27 mouse cellular contexts compared by ENCODE assay signal in genomic region chr6:51390505-51390904, GRCm38 (mm10). TPM values are rescaled to one million over a fixed set of nuclear protein-coding genes. Genes with fewer than 3 reads are reported as not detected.
DNase-seq lines count a peak whose midpoint lies in the region; ATAC-seq and TF ChIP-seq lines count a peak whose summit lies in the region.
"Had no signal": no experiment of that assay in that cellular context is flagged by ENCODE, and none has a peak within 500 bp of the region (broad histone marks: within the 10 kb centered on the region; RNA-seq: fewer than 3 reads in every experiment).

No protein-coding gene starts in this region.

- H3K9me3 ChIP-seq in forebrain, embryonic 10.5 days, result no peaks in the 10 kb centered on the region
- no peaks in the 10 kb centered on the region for H3K9me3 ChIP-seq in forebrain, embryonic 11.5 days (ENCODE audit: control insufficient read depth, low read length)
- H3K9me3 ChIP-seq in embryonic facial prominence, embryonic 10.5 days, result no peaks in the 10 kb centered on the region
- no peaks in the 10 kb centered on the region for H3K9me3 ChIP-seq in limb, embryonic 14.5 days (ENCODE audit: control insufficient read depth, low read length)
- no peaks in the 10 kb centered on the region for H3K9me3 ChIP-seq in hindbrain, embryonic 13.5 days
- H3K9me3 ChIP-seq: forebrain, embryonic 15.5 days; G1E; heart, embryonic 13.5 days; lung, embryonic 15.5 days; midbrain, embryonic 15.5 days had no signal

- no peak overlapping the region for H3K4me2 ChIP-seq in forebrain, embryonic 11.5 days (ENCODE audit: low read depth, low read length, severe bottlenecking)
- H3K4me2 ChIP-seq in limb, embryonic 14.5 days (replicated peaks; ENCODE audit: low read depth, low read length, severe bottlenecking), result peak overlapping the region; percentile 15; the same call in 1 of the 2 replicates
- no peak overlapping the region for H3K4me2 ChIP-seq in hindbrain, embryonic 13.5 days
- H3K4me2 ChIP-seq: forebrain, embryonic 15.5 days; heart, embryonic 13.5 days; liver, embryonic 11.5 days; lung, embryonic 15.5 days; midbrain, embryonic 15.5 days had no signal

- 0 out of 2 replicates have a peak overlapping the region, but pooled peaks have one; percentile 15 for H3K27ac ChIP-seq in forebrain, embryonic 10.5 days
- no peak overlapping the region for H3K27ac ChIP-seq in forebrain, embryonic 11.5 days (ENCODE audit: low read depth, low read length)
- peak overlapping the region; percentile 35; the same call in 1 of the 2 replicates for H3K27ac ChIP-seq in embryonic facial prominence, embryonic 10.5 days (replicated peaks)
- H3K27ac ChIP-seq in limb, embryonic 14.5 days (replicated peaks; ENCODE audit: low read depth, low read length), result peak overlapping the region; percentile 19; the same call in 1 of the 2 replicates
- no peak overlapping the region for H3K27ac ChIP-seq in hindbrain, embryonic 13.5 days
- H3K27ac ChIP-seq: forebrain, embryonic 15.5 days; gastrocnemius, adult 2 months; heart, adult 2 months; heart, embryonic 13.5 days; layer of hippocampus, adult 2 months; left cerebral cortex, adult 2 months; lung, embryonic 15.5 days; midbrain, embryonic 15.5 days had no signal

- no peak for TF ChIP-seq POLR2A in limb, embryonic 14.5 days (IDR thresholded peaks at IDR 0.05; ENCODE audit: borderline replicate concordance, extremely low read depth, insufficient read depth, insufficient read length)

- H3K4me3 ChIP-seq in forebrain, embryonic 10.5 days, result no peak overlapping the region
- H3K4me3 ChIP-seq in forebrain, embryonic 11.5 days (ENCODE audit: low read depth, low read length), result no peak overlapping the region
- H3K4me3 ChIP-seq in embryonic facial prominence, embryonic 10.5 days, result no peak overlapping the region
- H3K4me3 ChIP-seq in limb, embryonic 14.5 days (replicated peaks; ENCODE audit: low read length), result no peak overlapping the region
- no peak overlapping the region for H3K4me3 ChIP-seq in hindbrain, embryonic 13.5 days
- H3K4me3 ChIP-seq: forebrain, embryonic 15.5 days; gastrocnemius, adult 2 months; heart, adult 2 months; heart, embryonic 13.5 days; layer of hippocampus, adult 2 months; left cerebral cortex, adult 2 months; lung, embryonic 15.5 days; midbrain, embryonic 15.5 days had no signal

- H3K4me1 ChIP-seq in forebrain, embryonic 10.5 days, result peaks cover 23% of the 10 kb centered on the region
- H3K4me1 ChIP-seq in forebrain, embryonic 11.5 days (replicated peaks; ENCODE audit: control insufficient read depth, insufficient read depth, low read length), result no peaks in the 10 kb centered on the region
- H3K4me1 ChIP-seq in embryonic facial prominence, embryonic 10.5 days, result peaks cover 28% of the 10 kb centered on the region
- peaks cover 13% of the 10 kb centered on the region for H3K4me1 ChIP-seq in limb, embryonic 14.5 days (ENCODE audit: control insufficient read depth, insufficient read depth, low read length)
- H3K4me1 ChIP-seq in hindbrain, embryonic 13.5 days (replicated peaks), result no peaks in the 10 kb centered on the region
- H3K4me1 ChIP-seq: heart, embryonic 13.5 days; midbrain, embryonic 15.5 days had no signal

- WGBS in forebrain, embryonic 10.5 days, result 63% methylated on average over 11 of the region's 11 CpGs
- 72% methylated on average over 11 of the region's 11 CpGs for WGBS in forebrain, embryonic 11.5 days
- 46% methylated on average over 11 of the region's 11 CpGs for WGBS in embryonic facial prominence, embryonic 10.5 days
- WGBS in limb, embryonic 14.5 days, result 11% methylated on average over 11 of the region's 11 CpGs
- WGBS in hindbrain, embryonic 13.5 days, result 78% methylated on average over 11 of the region's 11 CpGs

- no peaks in the 10 kb centered on the region for H3K36me3 ChIP-seq in forebrain, embryonic 10.5 days (replicated peaks)
- no peaks in the 10 kb centered on the region for H3K36me3 ChIP-seq in forebrain, embryonic 11.5 days (ENCODE audit: control insufficient read depth, insufficient read depth, low read length)
- no peaks in the 10 kb centered on the region for H3K36me3 ChIP-seq in embryonic facial prominence, embryonic 10.5 days (replicated peaks)
- H3K36me3 ChIP-seq in limb, embryonic 14.5 days (ENCODE audit: control insufficient read depth, insufficient read depth, low read length), result no peaks in the 10 kb centered on the region
- no peaks in the 10 kb centered on the region for H3K36me3 ChIP-seq in hindbrain, embryonic 13.5 days
- H3K36me3 ChIP-seq: forebrain, embryonic 15.5 days; G1E; heart, embryonic 13.5 days; lung, embryonic 15.5 days; midbrain, embryonic 15.5 days had no signal

- DNase-seq in forebrain, embryonic 10.5 days (ENCODE audit: extremely low spot score, low spot score), result no peak
- DNase-seq in forebrain, embryonic 11.5 days (ENCODE audit: low spot score), result no peak
- DNase-seq in embryonic facial prominence, embryonic 10.5 days (ENCODE audit: low spot score), result peak; percentile 46
- peak; percentile 58 for DNase-seq in forelimb bud, embryonic 11.5 days (ENCODE audit: low read depth, low spot score)
- peak; percentile 29 for DNase-seq in limb, embryonic 14.5 days (ENCODE audit: low spot score)
- no peak for DNase-seq in heart, postnatal 36 days
- DNase-seq: adrenal gland, adult 8-10 months; cerebellum, adult 9-10 months; cerebellum, postnatal 36 days; gastrocnemius, adult 2 months; heart, adult 2 months; heart, postnatal 10 days; kidney, adult 8-10 months; kidney, postnatal 25 days; right cerebral cortex, postnatal 25 days; spleen, adult 18-20 months; thymus, postnatal 14 days had no signal

- no peaks in the 10 kb centered on the region for H3K27me3 ChIP-seq in forebrain, embryonic 10.5 days (ENCODE audit: poor library complexity, severe bottlenecking)
- H3K27me3 ChIP-seq in forebrain, embryonic 11.5 days (ENCODE audit: control insufficient read depth, insufficient read depth, low read length), result no peaks in the 10 kb centered on the region
- no peaks in the 10 kb centered on the region for H3K27me3 ChIP-seq in embryonic facial prominence, embryonic 10.5 days (replicated peaks; ENCODE audit: low read depth, poor library complexity, severe bottlenecking)
- no peaks in the 10 kb centered on the region for H3K27me3 ChIP-seq in limb, embryonic 14.5 days (ENCODE audit: control insufficient read depth, insufficient read depth, low read length)
- H3K27me3 ChIP-seq in hindbrain, embryonic 13.5 days, result no peaks in the 10 kb centered on the region
- H3K27me3 ChIP-seq: forebrain, embryonic 15.5 days; heart, embryonic 13.5 days; lung, embryonic 15.5 days; midbrain, embryonic 15.5 days had no signal

- ATAC-seq in forebrain, embryonic 11.5 days (replicated peaks; ENCODE audit: low FRiP score), result no peak
- ATAC-seq in limb, embryonic 14.5 days (ENCODE audit: low FRiP score, low read depth), result peak; percentile 39; the same call in 1 of the 2 replicates
- no peak for ATAC-seq in hindbrain, embryonic 13.5 days (ENCODE audit: low FRiP score)
- ATAC-seq: forebrain, embryonic 15.5 days; intestine, embryonic 16.5 days; midbrain, embryonic 15.5 days had no signal

- intact Hi-C loops in heart, postnatal 36 days (cut with DNase I), result loop anchor here (5.0 kb wide), 1 partner anchor 42 kb away; the partner anchor contains the start of gene Nfe2l3

- H3K9ac ChIP-seq in forebrain, embryonic 11.5 days (ENCODE audit: low read length), result no peak overlapping the region
- H3K9ac ChIP-seq in limb, embryonic 14.5 days (ENCODE audit: low read depth, low read length, severe bottlenecking), result no peak overlapping the region
- no peak overlapping the region for H3K9ac ChIP-seq in hindbrain, embryonic 13.5 days
- H3K9ac ChIP-seq: forebrain, embryonic 15.5 days; heart, embryonic 13.5 days; lung, embryonic 15.5 days; midbrain, embryonic 15.5 days had no signal

RNA-seq across cellular contexts. Expression of gene Nfe2l3, which starts 42.0 kb away (rescaled TPM):
- polyA plus RNA-seq in forebrain, embryonic 10.5 days (2016; fragmentation: Nextera tagmentation; extraction: Ambion mirVana), result 0.48 and 0.89 TPM in 2 replicates
- polyA plus RNA-seq in forebrain, embryonic 11.5 days (2014; fragmentation: Nextera tagmentation; extraction: Ambion mirVana), result 1.1 and 1.5 TPM in 2 replicates
- 1.3 and 1.6 TPM in 2 replicates for polyA plus RNA-seq in embryonic facial prominence, embryonic 10.5 days (2016; fragmentation: Nextera tagmentation; extraction: Ambion mirVana)
- 2.4 TPM in 2 replicates for polyA plus RNA-seq in limb, embryonic 14.5 days (2012; rRNA removed)
- 2.4 and 4.0 TPM in 2 replicates for polyA plus RNA-seq in limb, embryonic 14.5 days (2014; fragmentation: Nextera tagmentation; extraction: Ambion mirVana)
- 4.0 and 5.0 TPM in 2 replicates for polyA plus RNA-seq in hindbrain, embryonic 13.5 days (2015; fragmentation: Nextera tagmentation; extraction: Ambion mirVana)
- total RNA-seq in heart, postnatal 36 days (2021), result under 1 TPM; 0.35 to 0.36 TPM
- total RNA-seq: adrenal gland, adult 8-10 months; gastrocnemius, adult 2 months had no signal
- polyA plus RNA-seq: G1E had no signal

Comparison
In these comparisons a context has a peak if more than half of its experiments do, and no peak if none do; other contexts are left out.
1. H3K27ac ChIP-seq: peak in forebrain, embryonic 10.5 days (single experiment), embryonic facial prominence, embryonic 10.5 days (single experiment) and limb, embryonic 14.5 days (single experiment); none in forebrain, embryonic 11.5 days (single experiment) and hindbrain, embryonic 13.5 days (single experiment).
2. DNase-seq: peak in embryonic facial prominence, embryonic 10.5 days (single experiment), forelimb bud, embryonic 11.5 days (single experiment) and limb, embryonic 14.5 days (single experiment); none in forebrain, embryonic 10.5 days (single experiment), forebrain, embryonic 11.5 days (single experiment) and heart, postnatal 36 days (0 of 2).